Comparison of ENCODE assay signal across 8 mouse cellular contexts in genomic region chr19:46499836-46500580, GRCm38 (mm10). TPM values are rescaled to one million over a fixed set of nuclear protein-coding genes. Genes with fewer than 3 reads are reported as not detected.
DNase-seq lines count a peak whose midpoint lies in the region; ATAC-seq and TF ChIP-seq lines count a peak whose summit lies in the region.

No protein-coding gene starts in this region.

- peaks cover 2% of the 10 kb centered on the region for H3K4me1 ChIP-seq in cortical plate, adult 2 months (ENCODE audit: control insufficient read depth, insufficient read depth, low read length)
- H3K4me1 ChIP-seq in megakaryocyte, embryonic 14.5 days: peaks cover 41% of the 10 kb centered on the region

- no peaks in the 10 kb centered on the region for H3K9me3 ChIP-seq in megakaryocyte, embryonic 14.5 days

- peaks cover 30% of the 10 kb centered on the region for H3K36me3 ChIP-seq in megakaryocyte, embryonic 14.5 days (replicated peaks; ENCODE audit: low read length)

- H3K4me3 ChIP-seq in cortical plate, adult 2 months (ENCODE audit: insufficient read depth, low read length): peak overlapping the region; percentile 84
- peak overlapping the region; percentile 90 for H3K4me3 ChIP-seq in megakaryocyte, embryonic 14.5 days (replicated peaks)

- ATAC-seq in activated CD4-positive, CD25-positive, alpha-beta regulatory T cell, adult 4 months: peak; percentile 62

- DNase-seq in gastrocnemius, adult 8-10 months (ENCODE audit: low spot score in 2 of 2): peak; percentile 95 to 97
- DNase-seq in hindlimb bud, embryonic 11.5 days (ENCODE audit: extremely low spot score, low read depth, low spot score): peak; percentile 98
- peak; percentile 77 to 99 for DNase-seq in left cerebral cortex, adult 8-10 months (ENCODE audit: low spot score in 2 of 2)
- peak; percentile 99 to 100 for DNase-seq in right cerebral cortex, postnatal 10 days (ENCODE audit: low spot score in 2 of 2)
- peak; percentile 91 for DNase-seq in urinary bladder, postnatal 25 days (ENCODE audit: low spot score)

- peak overlapping the region; percentile 89 for H3K27ac ChIP-seq in cortical plate, adult 2 months (ENCODE audit: insufficient read depth, low read length)

- TF ChIP-seq CTCF in cortical plate, adult 2 months (IDR thresholded peaks at IDR 0.05; ENCODE audit: extremely low read depth, insufficient read depth, low read length): no peak

- no peak; the same call in 1 of the 2 replicates for TF ChIP-seq POLR2A in cortical plate, adult 2 months (IDR thresholded peaks at IDR 0.05; ENCODE audit: extremely low read depth, insufficient read depth, low read length)

- H3K27me3 ChIP-seq in megakaryocyte, embryonic 14.5 days (replicated peaks): no peaks in the 10 kb centered on the region

RNA-seq across cellular contexts. Expression of gene Trim8, which starts 1.5 kb away (rescaled TPM):
- polyA plus RNA-seq in activated CD4-positive, CD25-positive, alpha-beta regulatory T cell, adult 4 months (2017; shearing (Covaris generic)): 10 to 100 TPM; 15.8 to 21.3 TPM
- polyA plus RNA-seq in cortical plate, adult 2 months (2012; rRNA removed): 44.7 and 47.1 TPM in 2 replicates
- 10 to 100 TPM; 22.0 to 24.0 (median 22.7) TPM for total RNA-seq in gastrocnemius, adult 8-10 months (2022)
- total RNA-seq in left cerebral cortex, adult 8-10 months (2022): 100 to 1,000 TPM; 103 to 108 (median 104) TPM
- polyA plus RNA-seq in megakaryocyte, embryonic 14.5 days (2012; ENCODE audit: insufficient read depth, low replicate concordance): 207 and 435 TPM in 2 replicates

Comparison
In these comparisons a context has a peak if more than half of its experiments do, and no peak if none do; other contexts are left out.
1. Peak in every context shown above with its lines: DNase-seq, ATAC-seq, H3K4me3 ChIP-seq and H3K27ac ChIP-seq.